In genomic region chr2:25110505-25111183, GRCm38 (mm10) we compare ENCODE assay signal across 10 mouse cellular contexts. TPM values are rescaled to one million over a fixed set of nuclear protein-coding genes. Genes with fewer than 3 reads are reported as not detected.
A peak's percentile ranks its signal among the peaks of the same experiment; 100 is the strongest.
DNase-seq lines count a peak whose midpoint lies in the region; ATAC-seq lines count a peak whose summit lies in the region.
"Had no signal": no experiment of that assay in that cellular context is flagged by ENCODE, and none has a peak within 500 bp of the region (broad histone marks: within the 10 kb centered on the region; RNA-seq: fewer than 3 reads in every experiment).

No protein-coding gene starts in this region.

- no peaks in the 10 kb centered on the region for H3K36me3 ChIP-seq in limb, embryonic 11.5 days (ENCODE audit: control insufficient read depth, insufficient read depth, low read length)
- no peaks in the 10 kb centered on the region for H3K36me3 ChIP-seq in limb, embryonic 10.5 days
- no peaks in the 10 kb centered on the region for H3K36me3 ChIP-seq in hindbrain, embryonic 14.5 days (replicated peaks; ENCODE audit: control insufficient read depth, insufficient read depth)

- H3K9me3 ChIP-seq in limb, embryonic 11.5 days (ENCODE audit: control insufficient read depth, low read length), result no peaks in the 10 kb centered on the region
- no peaks in the 10 kb centered on the region; the same call in 1 of the 2 replicates for H3K9me3 ChIP-seq in limb, embryonic 10.5 days (replicated peaks)
- no peaks in the 10 kb centered on the region for H3K9me3 ChIP-seq in hindbrain, embryonic 14.5 days (ENCODE audit: control insufficient read depth, low read length)

- H3K4me1 ChIP-seq in limb, embryonic 11.5 days (ENCODE audit: control insufficient read depth, insufficient read depth, low read length), result no peaks in the 10 kb centered on the region
- peaks cover 9% of the 10 kb centered on the region for H3K4me1 ChIP-seq in limb, embryonic 10.5 days
- 0 out of 2 replicates have a peak, but pooled peaks cover 2% of the 10 kb centered on the region for H3K4me1 ChIP-seq in hindbrain, embryonic 14.5 days (replicated peaks; ENCODE audit: control insufficient read depth, insufficient read depth, low read length)

- no peak for ATAC-seq in limb, embryonic 11.5 days (ENCODE audit: insufficient number of reproducible peaks, low FRiP score, low TSS enrichment, low read depth)
- 0 out of 2 replicates have a peak, but pooled peaks have one; percentile 2 for ATAC-seq in megakaryocyte, adult 5-6 weeks (ENCODE audit: poor library complexity, severe bottlenecking)
- no peak for ATAC-seq in activated CD4-positive, CD25-positive, alpha-beta regulatory T cell, adult 4 months
- ATAC-seq in hindbrain, embryonic 14.5 days (ENCODE audit: low FRiP score), result no peak

- H3K4me2 ChIP-seq in limb, embryonic 11.5 days (ENCODE audit: low read depth, severe bottlenecking), result no peak overlapping the region
- H3K4me2 ChIP-seq in hindbrain, embryonic 14.5 days (replicated peaks), result no peak overlapping the region

- DNase-seq in limb, embryonic 11.5 days (ENCODE audit: low spot score), result no peak
- DNase-seq in limb, embryonic 10.5 days (ENCODE audit: low spot score), result no peak
- peak; percentile 46 for DNase-seq in embryo, embryonic 10.5 days (ENCODE audit: low spot score)
- peak; percentile 84 for DNase-seq in kidney, adult 11 months
- DNase-seq in spleen, adult 12 weeks (ENCODE audit: low spot score), result no peak
- DNase-seq in hindbrain, embryonic 14.5 days (ENCODE audit: low spot score), result no peak

- H3K27ac ChIP-seq in limb, embryonic 11.5 days (replicated peaks; ENCODE audit: low read depth, low read length), result 0 out of 2 replicates have a peak overlapping the region, but pooled peaks have one; percentile 4
- no peak overlapping the region for H3K27ac ChIP-seq in limb, embryonic 10.5 days
- H3K27ac ChIP-seq in hindbrain, embryonic 14.5 days, result no peak overlapping the region

- H3K4me3 ChIP-seq in limb, embryonic 11.5 days (ENCODE audit: low read depth, low read length), result no peak overlapping the region
- H3K4me3 ChIP-seq in limb, embryonic 10.5 days, result no peak overlapping the region
- H3K4me3 ChIP-seq in hindbrain, embryonic 14.5 days (replicated peaks; ENCODE audit: low read length), result no peak overlapping the region

- no peaks in the 10 kb centered on the region for H3K27me3 ChIP-seq in limb, embryonic 11.5 days (ENCODE audit: control insufficient read depth, insufficient read depth, low read length)
- H3K27me3 ChIP-seq in limb, embryonic 10.5 days (ENCODE audit: low read depth, poor library complexity, severe bottlenecking), result no peaks in the 10 kb centered on the region
- no peaks in the 10 kb centered on the region for H3K27me3 ChIP-seq in hindbrain, embryonic 14.5 days (ENCODE audit: control insufficient read depth, insufficient read depth, low read length)

- no peak overlapping the region for H3K9ac ChIP-seq in limb, embryonic 11.5 days (ENCODE audit: low read length)
- H3K9ac ChIP-seq in hindbrain, embryonic 14.5 days, result no peak overlapping the region

RNA-seq across cellular contexts. Expression of gene Noxa1, which starts 15.7 kb away (rescaled TPM):
- polyA plus RNA-seq in limb, embryonic 11.5 days (2014; fragmentation: Nextera tagmentation; extraction: Ambion mirVana), result 0.24 TPM in 1 of 2 replicates, not detected in the other
- polyA plus RNA-seq in limb, embryonic 10.5 days (2016; fragmentation: Nextera tagmentation; extraction: Ambion mirVana), result 0.15 and 0.28 TPM in 2 replicates
- not detected in 2 replicates for total RNA-seq in megakaryocyte, adult 5-6 weeks (2015)
- total RNA-seq in megakaryocyte, adult 5-6 weeks (2017), result not detected in 2 replicates
- 1 to 10 TPM; 1.6 to 1.9 TPM for polyA plus RNA-seq in activated CD4-positive, CD25-positive, alpha-beta regulatory T cell, adult 4 months (2017; shearing (Covaris generic))
- polyA plus RNA-seq in hindbrain, embryonic 14.5 days (2014; fragmentation: Nextera tagmentation; extraction: Ambion mirVana), result not detected in 2 replicates
- total RNA-seq: left cerebral cortex, adult 18-20 months had no signal

RNA-seq across cellular contexts. Expression of gene Entpd8, which starts 30.5 kb away (rescaled TPM):
- not detected in 2 replicates for polyA plus RNA-seq in limb, embryonic 11.5 days (2014; fragmentation: Nextera tagmentation; extraction: Ambion mirVana)
- 0.30 TPM in 1 of 2 replicates, not detected in the other for polyA plus RNA-seq in limb, embryonic 10.5 days (2016; fragmentation: Nextera tagmentation; extraction: Ambion mirVana)
- not detected in 2 replicates for total RNA-seq in megakaryocyte, adult 5-6 weeks (2015)
- total RNA-seq in megakaryocyte, adult 5-6 weeks (2017), result not detected in 2 replicates
- not detected for polyA plus RNA-seq in activated CD4-positive, CD25-positive, alpha-beta regulatory T cell, adult 4 months (2017; shearing (Covaris generic))
- 0.21 TPM in 1 of 2 replicates, not detected in the other for polyA plus RNA-seq in hindbrain, embryonic 14.5 days (2014; fragmentation: Nextera tagmentation; extraction: Ambion mirVana)
- total RNA-seq: common myeloid progenitor, adult 5-6 weeks; left cerebral cortex, adult 18-20 months had no signal

RNA-seq across cellular contexts. Expression of gene Nsmf, which starts 56.5 kb away (rescaled TPM):
- polyA plus RNA-seq in limb, embryonic 11.5 days (2014; fragmentation: Nextera tagmentation; extraction: Ambion mirVana), result 41.7 and 42.0 TPM in 2 replicates
- 61.6 and 68.2 TPM in 2 replicates for polyA plus RNA-seq in limb, embryonic 10.5 days (2016; fragmentation: Nextera tagmentation; extraction: Ambion mirVana)
- 6.0 and 6.9 TPM in 2 replicates for total RNA-seq in megakaryocyte, adult 5-6 weeks (2015)
- total RNA-seq in megakaryocyte, adult 5-6 weeks (2017), result 6.4 and 10.8 TPM in 2 replicates
- polyA plus RNA-seq in activated CD4-positive, CD25-positive, alpha-beta regulatory T cell, adult 4 months (2017; shearing (Covaris generic)), result 10 to 100 TPM; 11.1 to 11.2 TPM
- polyA plus RNA-seq in hindbrain, embryonic 14.5 days (2014; fragmentation: Nextera tagmentation; extraction: Ambion mirVana), result 117 and 126 TPM in 2 replicates

Comparison
In these comparisons a context has a peak if more than half of its experiments do, and no peak if none do; other contexts are left out.
1. DNase-seq: peak in embryo, embryonic 10.5 days (single experiment) and kidney, adult 11 months (single experiment); none in limb, embryonic 11.5 days (single experiment), limb, embryonic 10.5 days (single experiment), spleen, adult 12 weeks (single experiment) and hindbrain, embryonic 14.5 days (single experiment).